Mouse (Mus musculus) myocyte (in vitro differentiated cells): Measurements from ENCODE around the gene Rbm19.

Experiments
- POLR2A ChIP-seq: IDR thresholded peaks from one replicate; pipeline ENCODE4 v1.6.1; 2011; ENCODE audit warnings: low read depth, mild to moderate bottlenecking, control low read depth, moderate library complexity; ENCODE audit not compliant: insufficient read length
- USF1 ChIP-seq: IDR thresholded peaks from one replicate; pipeline ENCODE4 v1.6.1; 2011; ENCODE audit warnings: low read depth, mild to moderate bottlenecking, control low read depth, moderate library complexity

GRCm38 (mm10) chr5:120153140-120153539, 36.9 kb downstream of the Rbm19 start:
- TF ChIP-seq USF1: no peak
- TF ChIP-seq POLR2A: no peak
